Mouse (Mus musculus) urinary bladder, postnatal 4 days (tissue): ENCODE measurements around the gene 1810010H24Rik.
"Not testable (repeated sequence)": the region's sequence is repeated elsewhere in the genome, so short reads cannot be mapped to it uniquely, and the experiment has no call there.

ENCODE experiments used
- DNase-seq, 2 experiments: peaks; one replicate each; pipeline ENCODE4 v3.0.0; 2021 to 2022; ENCODE audit warnings: low spot score in 2 of 2

1810010H24Rik gene

DNA sequence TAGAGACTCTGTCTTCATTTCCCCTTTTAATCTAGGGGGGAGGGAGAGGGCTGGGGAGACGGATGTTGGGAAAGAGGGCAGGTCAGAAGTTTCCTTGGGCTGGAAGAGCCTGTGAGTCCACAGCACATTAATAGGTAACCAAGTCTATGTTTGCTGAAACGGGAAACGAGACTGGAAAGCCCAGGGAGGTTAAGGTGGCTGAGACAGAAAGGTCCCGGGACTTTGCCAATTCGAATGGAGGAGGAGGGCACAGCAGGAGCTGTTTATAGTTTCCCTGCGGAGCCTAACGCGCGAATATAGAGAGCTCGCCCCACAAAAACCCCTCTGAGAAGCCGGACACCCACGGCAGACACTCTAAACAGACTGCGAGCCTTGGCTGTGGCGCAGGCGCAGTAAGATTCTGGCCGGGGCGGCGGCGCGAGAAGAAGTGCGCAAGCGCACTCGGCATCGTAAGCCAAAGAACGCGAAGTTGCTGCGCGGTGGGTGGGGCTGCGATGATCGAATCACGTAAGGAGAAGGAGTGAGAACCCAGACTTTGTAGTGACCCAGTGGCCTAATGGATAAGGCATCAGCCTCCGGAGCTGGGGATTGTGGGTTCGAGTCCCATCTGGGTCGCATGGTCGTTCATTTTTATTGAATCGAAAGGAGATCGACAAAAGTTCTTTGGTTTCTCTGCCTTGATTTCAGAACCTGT lies 13.0 kb upstream of the 1810010H24Rik start:
- peak; percentile 97 to 98 for DNase-seq

DNA sequence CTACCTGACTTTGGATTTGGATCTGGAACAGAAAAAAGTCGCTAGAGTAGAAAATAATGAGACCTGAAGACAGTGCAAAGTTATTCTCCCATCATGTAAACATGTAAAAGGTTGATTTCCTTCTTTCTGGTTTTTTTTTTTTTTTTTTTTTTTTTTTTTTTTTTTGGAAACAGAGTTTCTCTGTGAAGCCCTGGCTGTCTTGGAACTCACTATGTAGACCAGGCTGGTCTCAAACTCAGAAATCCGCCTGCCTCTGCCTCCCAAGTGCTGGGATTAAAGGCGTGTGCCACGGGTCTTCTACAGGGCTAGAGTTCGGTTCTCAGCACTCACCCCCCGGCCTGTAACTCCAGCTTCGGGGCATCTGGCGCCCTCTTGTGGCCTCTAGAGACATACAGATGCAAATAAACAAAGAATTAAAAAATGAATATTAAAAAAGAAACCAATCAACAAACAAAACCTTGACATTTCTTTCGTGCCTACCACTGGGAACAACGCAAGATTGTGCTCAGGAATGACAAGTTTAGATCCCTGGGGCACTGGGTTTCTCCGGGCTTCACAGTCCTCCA lies 11.4 kb upstream of the 1810010H24Rik start:
- no peak for DNase-seq

DNA sequence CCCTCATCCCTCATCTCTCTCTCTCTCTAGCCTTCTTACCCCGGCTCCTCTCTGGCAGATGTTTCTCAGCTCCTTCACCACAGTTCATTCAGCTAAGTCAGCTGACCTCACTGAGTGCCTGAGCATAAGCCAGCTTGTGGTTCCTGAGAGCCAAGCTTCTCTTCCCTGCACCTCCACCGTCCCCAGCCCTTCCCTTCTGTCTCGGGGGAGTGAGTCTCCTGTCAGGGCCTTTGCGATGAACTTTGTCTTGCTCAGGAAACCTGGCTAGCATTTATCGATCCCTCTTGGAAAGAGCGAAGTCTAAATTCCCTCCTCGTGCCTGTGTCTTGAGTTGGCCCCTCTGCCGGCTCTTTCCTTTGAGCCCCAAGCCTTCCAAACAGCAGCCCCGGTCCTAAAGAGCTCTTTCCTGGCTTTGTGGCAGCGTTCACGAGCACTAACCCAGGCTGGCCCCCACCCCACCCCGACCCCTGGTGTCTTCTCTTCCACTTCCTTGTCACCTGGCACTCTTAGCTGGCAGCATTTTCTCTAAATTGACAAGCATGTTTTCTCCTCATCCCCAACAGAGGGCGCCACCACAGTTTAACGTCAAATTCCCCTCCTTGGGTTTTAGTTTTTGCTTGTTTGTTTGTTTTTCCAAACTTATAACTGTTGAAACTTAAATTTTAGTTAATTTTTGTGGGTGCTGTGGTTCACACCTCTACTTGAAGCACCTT lies 10.7 kb upstream of the 1810010H24Rik start:
- no peak for DNase-seq

DNA sequence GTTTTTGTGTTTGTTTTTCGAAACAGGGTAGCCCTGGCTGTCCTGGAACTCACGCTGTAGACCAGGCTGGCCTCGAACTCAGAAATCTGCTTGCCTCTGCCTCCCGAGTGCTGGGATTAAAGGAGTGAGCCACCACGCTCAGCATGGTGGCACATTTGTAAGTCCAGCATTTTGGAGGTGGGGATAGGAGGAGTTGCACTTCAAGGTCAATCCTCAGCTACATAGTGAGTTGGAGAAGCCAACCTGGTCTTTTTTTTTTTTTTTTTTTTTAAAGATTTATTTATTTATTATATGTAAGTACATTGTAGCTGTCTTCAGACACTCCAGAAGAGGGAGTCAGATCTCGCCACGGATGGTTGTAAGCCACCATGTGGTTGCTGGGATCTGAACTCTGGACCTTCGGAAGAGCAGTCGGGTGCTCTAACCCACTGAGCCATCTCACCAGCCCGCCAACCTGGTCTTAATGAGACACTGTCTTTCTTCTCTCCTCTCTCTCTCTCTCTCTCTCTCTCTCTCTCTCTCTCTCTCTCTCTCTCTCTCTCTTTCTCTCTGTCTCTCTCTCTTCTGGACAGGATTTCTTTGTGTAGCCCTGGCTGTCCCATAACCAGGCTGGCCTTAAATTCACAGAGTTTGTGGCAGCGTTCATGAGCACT lies 9.8 kb upstream of the 1810010H24Rik start:
- not testable (repeated sequence) for DNase-seq

DNA sequence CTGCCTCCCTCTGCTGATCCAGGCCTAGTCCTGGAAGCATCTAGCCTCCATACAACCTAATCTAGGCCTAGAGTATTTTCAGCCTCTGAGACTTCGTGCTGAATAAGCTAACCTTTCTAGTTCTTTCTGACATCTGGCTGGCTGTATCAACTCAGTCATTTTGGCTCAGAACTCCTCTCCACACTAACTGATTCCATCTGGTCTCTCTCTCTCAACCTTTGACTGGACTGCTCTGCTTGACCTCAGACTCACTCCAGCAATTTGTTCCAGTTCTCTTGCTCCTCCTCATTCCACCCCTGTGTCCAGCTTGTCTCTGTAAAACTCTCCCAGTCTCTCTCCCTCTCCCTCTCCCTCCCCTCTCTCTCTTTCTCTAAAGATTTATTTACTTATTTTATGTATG lies 8.6 kb upstream of the 1810010H24Rik start:
- DNase-seq: no peak

DNA sequence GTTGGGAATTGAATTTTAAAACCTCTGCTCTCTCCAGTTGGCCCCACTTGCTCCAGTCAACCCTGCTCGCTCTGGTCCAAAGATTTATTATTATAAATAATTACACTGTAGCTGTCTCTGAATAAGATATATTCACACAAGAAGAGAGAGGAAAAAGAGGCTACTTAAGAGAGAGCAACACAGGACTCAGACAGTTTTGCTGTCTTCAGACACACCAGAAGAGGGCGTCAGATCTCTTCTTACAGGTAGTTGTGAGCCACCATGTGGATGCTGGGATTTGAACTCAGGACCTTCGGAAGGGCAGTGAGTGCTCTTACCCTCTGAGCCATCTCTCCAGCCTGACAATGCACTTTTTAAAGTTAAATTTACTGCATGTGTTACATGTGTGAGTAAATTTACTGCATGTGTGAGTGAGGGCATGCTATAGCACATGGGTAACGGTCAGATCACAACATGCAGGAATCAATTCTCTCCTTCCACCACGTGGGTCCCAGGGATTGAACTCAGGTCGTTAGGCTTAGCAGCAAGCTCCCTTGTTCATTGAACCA lies 8.1 kb upstream of the 1810010H24Rik start:
- no peak for DNase-seq

DNA sequence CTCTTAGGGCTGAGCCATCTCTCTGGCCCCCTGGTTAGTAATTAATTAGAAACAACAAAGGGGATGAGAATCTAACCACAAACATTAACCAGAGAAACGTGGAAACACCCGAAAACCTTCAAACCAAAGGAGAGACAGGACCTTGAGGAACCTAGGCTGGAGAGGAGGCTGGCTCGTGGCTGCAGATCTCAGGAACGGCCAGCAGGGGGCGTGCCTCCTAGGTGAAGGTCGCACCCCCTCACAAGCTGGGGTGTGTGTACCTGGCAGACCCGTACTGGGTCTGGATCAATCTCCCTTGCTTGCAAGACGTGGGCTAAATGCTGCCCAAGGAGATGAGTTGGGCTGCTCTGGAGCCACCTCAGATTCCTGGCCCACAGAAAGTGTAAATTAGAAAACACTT lies 6.9 kb upstream of the 1810010H24Rik start:
- no peak for DNase-seq

DNA sequence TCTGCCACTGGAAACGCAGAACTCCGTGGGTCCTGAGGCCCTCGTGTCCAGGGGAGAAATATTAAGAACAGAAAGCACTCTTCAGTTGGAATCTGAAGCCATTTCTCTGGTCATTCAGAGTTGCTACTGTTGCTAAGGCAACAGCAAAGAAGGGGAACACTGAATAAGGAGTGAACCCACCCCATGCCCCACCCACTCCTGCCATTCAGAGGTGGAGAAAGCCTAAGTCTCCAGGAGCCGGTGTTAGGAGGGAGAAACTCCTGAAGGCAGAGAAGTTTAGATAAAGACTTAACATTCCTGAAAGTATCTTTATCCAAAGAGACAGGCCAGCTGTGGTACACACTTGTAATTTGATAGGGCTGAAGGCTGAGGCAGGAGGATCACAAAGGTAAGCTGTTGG lies 6.2 kb upstream of the 1810010H24Rik start:
- DNase-seq: no peak

DNA sequence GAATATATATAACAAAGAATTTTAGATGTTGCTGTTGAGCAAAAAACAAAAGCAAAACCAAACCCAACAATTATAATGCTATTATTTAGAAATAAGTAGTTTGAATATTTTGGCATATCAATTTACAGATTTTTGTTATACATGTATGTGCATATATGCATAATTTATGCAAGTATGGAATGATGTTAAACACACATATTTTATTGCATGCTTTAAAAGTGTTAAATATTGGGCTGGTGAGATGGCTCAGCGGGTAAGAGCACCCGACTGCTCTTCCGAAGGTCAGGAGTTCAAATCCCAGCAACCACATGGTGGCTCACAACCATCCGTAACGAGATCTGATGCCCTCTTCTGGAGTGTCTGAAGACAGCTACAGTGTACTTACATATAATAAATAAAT lies 5.8 kb upstream of the 1810010H24Rik start:
- DNase-seq: not testable (repeated sequence)

DNA sequence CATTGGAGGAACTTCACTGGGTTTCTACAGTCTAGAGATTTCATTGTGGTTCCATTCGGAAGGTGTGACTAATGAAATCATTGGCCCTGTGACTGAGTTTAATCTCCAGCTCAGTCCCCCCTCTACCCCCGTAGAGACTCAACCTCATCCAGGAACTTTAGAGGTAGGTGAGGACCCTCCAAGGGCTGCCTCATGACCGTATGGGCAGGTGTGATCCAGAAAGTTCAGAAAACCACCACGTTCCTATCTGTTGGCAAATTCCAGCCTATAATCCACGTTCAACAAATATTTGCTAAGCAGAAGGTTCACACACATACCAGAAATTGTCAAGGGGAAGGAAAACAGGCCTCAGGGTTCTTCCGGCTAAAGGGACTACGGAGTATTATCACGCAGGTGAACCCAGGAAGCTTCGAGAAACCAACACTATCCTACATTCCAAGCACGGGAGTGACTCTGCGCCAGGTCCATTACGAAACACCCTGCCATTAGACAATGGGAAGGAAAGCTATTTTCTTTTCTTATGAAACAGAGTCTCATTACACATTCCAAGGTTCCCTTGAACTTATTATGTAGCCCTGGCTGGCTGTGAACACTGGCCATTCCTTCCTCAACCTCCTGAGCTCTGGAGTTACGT lies 3.3 kb upstream of the 1810010H24Rik start:
- DNase-seq: no peak

DNA sequence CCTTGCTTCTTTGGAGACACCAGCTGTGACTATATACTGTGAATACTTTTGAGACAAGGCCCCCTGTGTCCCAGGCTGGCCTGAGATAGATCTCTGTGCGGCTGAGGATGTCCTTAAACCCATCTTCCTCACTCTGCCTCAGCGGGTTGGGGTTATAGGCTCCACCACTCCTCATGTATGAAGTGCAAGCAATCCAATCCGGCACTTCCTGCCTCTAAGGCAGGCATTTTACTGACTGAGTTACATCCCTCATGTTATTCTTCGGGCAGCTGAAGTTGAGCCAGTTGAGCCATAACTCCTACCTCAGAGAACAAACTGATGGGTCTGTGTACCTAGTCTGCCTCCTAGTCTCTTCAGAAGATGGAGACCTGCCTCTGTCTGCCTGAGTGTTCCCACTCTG lies 1.1 kb upstream of the 1810010H24Rik start:
- no peak for DNase-seq

DNA sequence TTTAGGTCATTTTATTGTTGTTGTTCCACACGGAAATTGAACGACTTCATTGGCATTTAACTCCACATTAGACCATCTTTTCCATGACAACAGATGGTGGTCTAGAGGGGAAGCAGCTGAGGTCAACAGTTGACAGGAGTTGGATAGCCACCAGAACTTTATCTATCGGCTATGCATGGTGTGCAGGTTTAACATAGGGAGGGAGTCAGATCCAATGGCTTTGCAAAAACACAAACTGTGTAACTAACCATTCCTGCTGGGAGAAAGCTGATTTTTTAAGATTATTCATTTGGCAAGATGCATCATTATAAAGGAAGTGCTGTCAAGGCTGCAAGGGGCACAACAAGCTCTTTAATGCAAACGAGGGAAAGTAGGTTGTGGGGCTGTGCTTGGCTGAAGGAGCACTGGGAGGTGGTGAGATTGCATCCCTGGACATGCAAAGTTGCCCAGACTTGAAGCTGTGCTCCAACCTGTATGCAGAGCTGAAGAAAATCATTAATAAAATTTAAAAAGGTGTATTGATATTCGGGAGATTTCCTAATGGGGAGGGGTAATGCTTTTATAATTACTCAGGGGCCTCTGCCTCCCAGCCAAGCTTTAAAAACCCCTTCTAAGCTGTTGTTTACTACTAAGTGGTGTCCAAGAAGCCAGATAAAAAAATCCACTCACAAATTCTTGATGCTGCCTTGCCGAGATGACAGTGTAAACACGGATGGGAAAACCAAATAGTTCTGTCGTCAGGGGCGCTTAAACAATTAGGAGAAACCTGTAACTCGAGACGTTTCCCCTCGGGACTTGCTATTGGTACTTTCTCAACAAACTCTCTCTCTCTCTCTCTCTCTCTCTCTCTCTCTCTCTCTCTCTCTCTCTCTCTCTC lies 1.3 kb downstream of the 1810010H24Rik start:
- DNase-seq: no peak

DNA sequence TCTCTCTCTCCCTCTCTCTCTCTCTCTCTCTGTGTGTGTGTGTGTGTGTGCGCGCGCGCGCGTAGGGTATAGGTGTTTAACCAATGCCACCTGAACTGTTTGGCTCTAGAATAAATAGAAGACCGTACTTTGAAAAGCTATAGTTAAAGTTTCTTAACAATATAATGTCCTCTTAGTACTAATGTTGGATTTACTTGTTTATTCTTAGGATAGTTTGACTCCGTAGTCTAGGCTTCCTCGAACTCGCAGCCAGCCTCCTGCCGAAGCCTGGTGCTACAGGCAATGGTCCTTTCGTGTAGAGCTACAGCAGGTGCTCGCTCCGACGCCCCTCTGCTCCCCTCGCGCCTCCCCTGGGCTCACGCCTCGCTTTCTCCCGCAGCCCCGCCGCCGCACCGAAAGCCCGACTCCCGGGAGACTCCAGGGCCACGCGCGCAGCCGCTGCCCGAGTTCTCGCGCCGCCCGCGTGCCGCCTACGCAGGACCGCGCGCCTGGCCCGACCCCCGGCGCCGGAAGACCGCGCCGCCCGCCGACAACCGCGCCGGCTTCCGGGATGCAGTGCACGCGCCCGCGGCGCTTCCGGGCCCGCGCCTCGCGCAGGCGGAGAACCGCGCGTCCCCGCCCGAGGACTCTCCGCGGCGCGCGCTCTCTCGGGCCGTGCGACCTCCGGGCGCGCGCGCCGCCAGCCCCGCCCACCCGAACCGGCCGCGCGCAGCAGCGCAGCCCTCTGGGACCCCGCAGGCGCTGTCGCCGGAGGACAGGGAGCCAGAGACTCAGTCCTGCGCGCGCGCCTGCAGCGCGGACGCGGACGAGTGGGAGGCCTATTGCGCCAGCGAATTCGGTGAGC lies 2.2 kb downstream of the 1810010H24Rik start:
- peak; percentile 84 to 90 for DNase-seq

DNA sequence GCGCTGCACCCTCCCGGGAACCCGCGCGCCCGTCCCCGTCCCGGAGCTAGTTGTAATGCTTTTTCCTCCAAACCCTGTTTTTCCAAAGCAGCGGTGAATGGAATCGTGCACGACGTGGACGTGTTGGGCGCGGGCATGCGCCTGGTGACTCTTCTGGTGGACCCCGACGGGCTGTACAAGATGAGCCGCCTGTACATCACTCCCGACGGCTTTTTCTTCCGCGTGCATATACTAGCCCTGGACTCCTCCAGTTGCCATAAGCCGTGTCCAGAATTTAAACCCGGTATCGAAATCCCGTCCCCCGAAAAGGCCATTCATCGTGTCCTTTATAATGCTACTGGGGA lies 2.8 kb downstream of the 1810010H24Rik start:
- no peak for DNase-seq

DNA sequence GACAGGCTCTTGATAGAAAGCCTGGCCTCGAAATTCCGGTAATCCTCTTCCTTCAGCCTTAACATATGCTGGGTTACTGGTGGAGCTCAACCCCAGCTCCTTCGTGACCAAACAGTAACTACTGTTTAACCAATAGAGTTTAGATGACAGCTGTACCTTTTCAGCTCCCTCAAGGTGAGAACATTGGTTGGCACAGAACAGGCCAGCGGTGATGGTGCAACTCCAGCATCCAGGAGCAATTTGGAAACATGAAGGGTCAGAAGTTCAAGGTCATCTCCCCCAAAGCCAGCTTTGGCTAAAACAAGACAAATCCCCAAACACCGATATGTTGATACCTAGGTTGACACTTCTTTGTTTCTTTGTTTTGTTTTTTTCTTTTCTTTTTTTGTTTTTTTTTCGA lies 3.3 kb downstream of the 1810010H24Rik start:
- DNase-seq: no peak

DNA sequence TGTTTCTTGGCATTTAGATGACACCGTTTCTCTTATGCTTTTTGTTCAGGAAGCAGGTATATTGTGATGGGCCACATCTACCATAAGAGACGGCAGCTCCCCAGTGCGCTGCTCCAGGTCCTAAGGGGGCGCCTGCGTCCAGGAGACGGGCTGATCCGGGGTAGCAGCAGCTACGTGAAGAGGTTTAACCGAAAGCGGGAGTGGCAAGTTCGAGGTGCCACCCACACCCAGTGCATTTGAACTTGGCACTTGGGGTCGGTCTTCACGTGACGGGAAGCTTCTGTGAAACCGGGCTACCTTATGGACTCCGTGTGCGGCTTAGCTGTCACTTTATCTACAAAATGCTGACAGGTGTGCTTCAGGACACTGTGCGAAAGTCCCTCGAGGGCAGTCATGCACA lies 4.1 kb downstream of the 1810010H24Rik start:
- no peak for DNase-seq

DNA sequence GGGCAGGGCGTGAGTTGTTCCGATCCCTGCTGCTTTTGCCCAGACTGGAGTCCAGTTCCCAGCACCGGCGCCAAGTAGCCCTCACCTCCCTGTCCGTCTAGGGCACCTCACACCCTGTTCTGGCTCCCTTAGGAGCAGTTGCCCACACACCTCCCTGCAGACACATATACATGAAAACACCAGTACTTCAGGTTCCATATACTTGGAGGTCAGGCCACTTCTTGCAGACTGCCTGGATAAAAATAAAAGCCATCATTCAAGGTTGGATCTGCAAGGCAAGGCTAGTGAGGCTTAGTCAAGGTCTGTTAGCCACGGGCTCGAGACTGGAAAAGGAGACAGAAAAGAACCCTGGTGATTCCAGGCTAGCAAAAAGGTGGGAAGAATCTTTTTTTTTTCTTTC lies 6.2 kb downstream of the 1810010H24Rik start:
- DNase-seq: no peak

DNA sequence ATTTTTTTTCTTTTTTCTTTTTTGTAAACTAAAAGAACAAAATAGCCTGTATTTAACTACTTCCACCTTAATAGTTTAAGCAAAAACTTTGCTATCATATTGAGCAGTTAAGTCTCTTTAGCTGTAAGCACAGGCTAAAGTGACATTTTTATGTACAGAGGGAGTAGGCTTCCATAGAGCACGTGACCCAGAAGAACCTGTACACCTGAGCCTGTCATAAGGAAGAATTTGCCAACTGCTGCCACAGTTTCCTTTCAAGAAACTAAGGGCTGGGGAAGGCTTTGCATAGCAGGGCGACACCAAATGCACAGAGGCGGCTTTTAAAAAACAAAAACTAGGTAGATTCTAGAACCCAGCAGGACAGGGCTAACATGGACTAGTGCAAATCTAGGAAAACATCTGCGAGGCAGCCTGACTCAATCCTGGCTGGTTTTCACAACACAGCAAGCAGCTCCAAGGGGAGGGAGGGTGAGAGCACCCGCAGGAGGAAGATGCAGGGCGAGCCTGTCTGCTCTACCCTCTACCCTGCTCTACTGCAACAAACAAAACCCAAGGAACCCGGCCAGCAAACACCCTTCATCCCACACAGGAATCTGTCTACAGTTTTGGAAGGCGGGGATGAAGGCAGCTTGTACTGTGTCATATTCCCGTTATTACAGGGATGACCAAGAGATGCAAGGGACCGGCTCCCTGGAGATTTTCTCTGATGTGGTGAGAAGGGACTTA lies 8.8 kb downstream of the 1810010H24Rik start:
- no peak for DNase-seq

DNA sequence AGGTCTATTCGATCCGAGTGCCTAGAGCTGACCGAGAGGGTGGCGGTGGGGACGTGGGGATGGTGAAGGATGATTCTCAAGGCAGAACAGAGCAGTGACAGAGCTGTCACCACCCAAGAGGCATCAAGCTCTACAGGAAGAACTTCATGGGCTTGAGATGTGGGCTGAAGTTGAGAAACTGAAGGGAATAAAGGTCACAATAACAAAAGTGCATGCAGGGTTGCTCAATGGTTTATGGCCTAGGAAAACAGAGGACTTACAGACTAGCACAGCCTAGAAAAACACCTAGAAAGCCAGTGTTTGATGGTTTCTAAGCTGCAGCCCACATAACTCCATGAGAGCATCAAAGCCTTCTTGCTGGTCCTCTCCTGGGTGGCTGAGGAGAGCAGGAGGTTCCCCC lies 13.9 kb downstream of the 1810010H24Rik start:
- DNase-seq: no peak
